Mouse (Mus musculus) brain, embryonic 14.5 days (tissue): ENCODE measurements around the gene Tcf7l2.

Experiments used
- CTCF ChIP-seq: fragments of 200-500 bp; IDR thresholded peaks from 2 replicates; pipeline ENCODE4 v1.5.1; 2012; ENCODE audit warnings: inconsistent platforms, mild to moderate bottlenecking, moderate library complexity, borderline replicate concordance; ENCODE audit not compliant: insufficient read depth, insufficient read length; ENCODE audit errors: extremely low read depth
- POLR2A ChIP-seq: fragments of 200-500 bp; IDR thresholded peaks from 2 replicates; pipeline ENCODE4 v1.6.1; 2012; ENCODE audit warnings: mild to moderate bottlenecking, inconsistent platforms, borderline replicate concordance; ENCODE audit not compliant: poor library complexity, insufficient read depth, insufficient read length, severe bottlenecking; ENCODE audit errors: extremely low read depth

- TF ChIP-seq POLR2A (no peak), CTCF (no peak)
Observed at GRCm38 (mm10) chr19:55964421-55964820, 222.8 kb downstream of the Tcf7l2 start.
